9 mouse cellular contexts compared by ENCODE assay signal in the genomic region with DNA sequence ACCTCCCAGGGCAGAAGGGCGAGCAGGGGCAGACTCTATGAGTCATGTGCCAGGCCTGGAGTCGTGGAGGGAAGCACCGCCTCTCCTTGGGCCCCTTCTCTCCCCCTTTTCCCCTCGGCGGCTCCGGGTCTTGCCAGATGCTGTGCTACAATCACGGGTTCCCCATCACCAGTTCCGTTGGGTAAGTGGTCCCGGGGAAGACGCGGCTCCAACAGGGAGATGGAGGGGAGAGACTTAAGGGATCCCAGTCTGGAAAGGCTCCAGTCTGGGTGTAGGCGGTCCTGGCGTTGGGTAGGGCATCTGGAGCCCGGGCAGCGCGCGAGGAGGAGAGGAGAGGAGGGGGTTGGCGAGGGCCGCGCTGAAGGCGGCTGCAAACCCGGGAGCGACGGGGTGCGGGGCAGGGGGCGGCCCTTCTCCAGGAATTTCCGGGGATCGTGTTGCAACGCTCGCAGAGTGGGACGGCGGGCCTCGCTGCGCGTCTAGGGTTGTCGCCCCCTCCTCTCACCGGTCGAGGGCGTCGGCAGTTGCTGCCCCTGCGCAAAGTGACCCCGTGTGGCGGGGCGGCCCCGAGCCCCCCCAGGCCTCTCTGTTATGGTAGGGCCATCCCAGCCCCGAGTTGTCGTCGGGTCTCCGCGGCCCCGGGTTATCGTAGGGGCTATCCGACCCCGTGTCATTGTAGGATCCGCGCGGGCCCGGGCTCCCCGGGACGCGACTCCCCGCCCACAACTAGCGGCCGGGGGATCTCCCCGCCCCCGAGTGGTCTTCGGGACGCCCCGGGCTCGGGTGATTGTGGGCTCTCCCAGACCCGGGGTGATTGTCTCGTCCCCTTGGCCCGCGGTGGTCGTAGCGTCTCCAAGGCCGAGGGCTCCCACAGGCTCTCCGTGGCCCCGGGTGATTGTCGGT. TPM values are rescaled to one million over a fixed set of nuclear protein-coding genes. Genes with fewer than 3 reads are reported as not detected.
DNase-seq lines count a peak whose midpoint lies in the region; ATAC-seq and TF ChIP-seq lines count a peak whose summit lies in the region.
"Had no signal": no experiment of that assay in that cellular context is flagged by ENCODE, and none has a peak within 500 bp of the region (broad histone marks: within the 10 kb centered on the region; RNA-seq: fewer than 3 reads in every experiment).

A gene (plus strand): TSS at position 100 of the 903 bp plus-strand sequence.

- H3K36me3 ChIP-seq in intestine, embryonic 14.5 days (ENCODE audit: control insufficient read depth, insufficient read depth, low read length) = peaks cover 30% of the 10 kb centered on the region
- no peaks in the 10 kb centered on the region for H3K36me3 ChIP-seq in megakaryocyte, embryonic 14.5 days (replicated peaks; ENCODE audit: low read length)

- intact Hi-C loops in left cerebral cortex, postnatal 25 days (cut with DNase I) = loop anchor here (2.0 to 5.0 kb wide), 2 partner anchors 26 to 54 kb away; no protein-coding TSS in a partner anchor

- peak within 1 kb of the TSS; percentile 32 for H3K4me3 ChIP-seq in cerebellum, adult 2 months (replicated peaks; ENCODE audit: insufficient read depth, low read depth, low read length)
- peak within 1 kb of the TSS; percentile 80 for H3K4me3 ChIP-seq in intestine, embryonic 14.5 days (ENCODE audit: low read depth, low read length)
- H3K4me3 ChIP-seq in megakaryocyte, embryonic 14.5 days (replicated peaks) = peak within 1 kb of the TSS; percentile 92

- no peak for TF ChIP-seq CTCF in cerebellum, adult 2 months (IDR thresholded peaks at IDR 0.05; ENCODE audit: borderline replicate concordance, insufficient read depth, low read depth, low read length)

- no peak for TF ChIP-seq POLR2A in cerebellum, adult 2 months (IDR thresholded peaks at IDR 0.05; ENCODE audit: borderline replicate concordance, insufficient read depth, low read length)

- H3K27ac ChIP-seq in cerebellum, adult 2 months (ENCODE audit: insufficient read depth, low read length) = no peak within 1 kb of the TSS
- peak within 1 kb of the TSS; percentile 99 for H3K27ac ChIP-seq in intestine, embryonic 14.5 days (ENCODE audit: low read depth)

- peak in 1 of 2 experiments; percentile 40 for DNase-seq in cerebellum, adult 2 months
- peak; percentile 92 for DNase-seq in embryo, embryonic 9.5 days (ENCODE audit: extremely low spot score)
- no peak for DNase-seq in gonadal fat pad, adult 2 months (ENCODE audit: low read depth)
- DNase-seq in intestine, embryonic 14.5 days (ENCODE audit: low spot score) = peak; percentile 91
- peak; percentile 62 to 68 for DNase-seq in left cerebral cortex, postnatal 25 days (ENCODE audit: low spot score in 2 of 2)
- DNase-seq in right cerebral cortex, postnatal 4 days = peak; percentile 84

- 1% methylated on average over 79 of the region's 80 CpGs for WGBS in cerebellum, adult 2 months
- under 1% methylated on average over 60 of the region's 80 CpGs for whole genome bisulfite sequencing in intestine, embryonic 14.5 days

- H3K9me3 ChIP-seq in intestine, embryonic 14.5 days (ENCODE audit: control insufficient read depth, low read length) = no peaks in the 10 kb centered on the region; the same call in 1 of the 2 replicates
- H3K9me3 ChIP-seq in megakaryocyte, embryonic 14.5 days = peaks cover 9% of the 10 kb centered on the region

- no peaks in the 10 kb centered on the region for H3K4me1 ChIP-seq in cerebellum, adult 2 months (ENCODE audit: control insufficient read depth, insufficient read depth, low read length)
- peaks cover 23% of the 10 kb centered on the region for H3K4me1 ChIP-seq in intestine, embryonic 14.5 days (replicated peaks; ENCODE audit: control insufficient read depth, insufficient read depth, low read length)
- H3K4me1 ChIP-seq in megakaryocyte, embryonic 14.5 days = peaks cover 29% of the 10 kb centered on the region

- ATAC-seq in cerebellum, adult (ENCODE audit: insufficient number of reproducible peaks, low FRiP score, low TSS enrichment) = no peak
- ATAC-seq in intestine, embryonic 14.5 days (replicated peaks; ENCODE audit: low FRiP score, low TSS enrichment, low read depth) = peak; percentile 82

- peak within 1 kb of the TSS; percentile 89 for H3K9ac ChIP-seq in intestine, embryonic 14.5 days (ENCODE audit: low read length)

- H3K4me2 ChIP-seq in intestine, embryonic 14.5 days (ENCODE audit: low read length) = peak within 1 kb of the TSS; percentile 48

- peaks cover 3% of the 10 kb centered on the region; the same call in 1 of the 2 replicates for H3K27me3 ChIP-seq in cerebellum, adult 2 months (ENCODE audit: control insufficient read depth, insufficient read depth, low read length)
- no peaks in the 10 kb centered on the region for H3K27me3 ChIP-seq in intestine, embryonic 14.5 days (replicated peaks; ENCODE audit: control insufficient read depth, insufficient read depth, low read length)
- H3K27me3 ChIP-seq in megakaryocyte, embryonic 14.5 days (replicated peaks) = peaks cover 64% of the 10 kb centered on the region

RNA-seq across cellular contexts. Expression of the gene that starts here (rescaled TPM):
- 36.6 and 38.1 TPM in 2 replicates for polyA plus RNA-seq in cerebellum, adult 2 months (2012; rRNA removed)
- polyA plus RNA-seq in gonadal fat pad, adult 2 months (2012; rRNA removed) = 78.6 and 114 TPM in 2 replicates
- 121 and 141 TPM in 2 replicates for polyA plus RNA-seq in intestine, embryonic 14.5 days (2014; fragmentation: Nextera tagmentation; extraction: Ambion mirVana)
- 10 to 100 TPM; 20.2 to 24.8 TPM for total RNA-seq in left cerebral cortex, postnatal 25 days (2021)
- 4.5 TPM in 1 of 2 replicates, not detected in the other for polyA plus RNA-seq in megakaryocyte, embryonic 14.5 days (2012; ENCODE audit: insufficient read depth, low replicate concordance)
- total RNA-seq: neutrophil, adult 5-6 weeks had no signal

Comparison
In these comparisons a context has a peak if more than half of its experiments do, and no peak if none do; other contexts are left out.
1. H3K4me3 ChIP-seq: peak in every context shown above with its lines; median percentile 92 in megakaryocyte, embryonic 14.5 days; 80 in intestine, embryonic 14.5 days; 32 in cerebellum, adult 2 months.